Mouse (Mus musculus) macrophage (primary cell): ENCODE results near the gene Nrsn2. TPM values are rescaled to one million over a fixed set of nuclear protein-coding genes. Genes with fewer than 3 reads are reported as not detected.

ENCODE experiments used
- H3K27ac ChIP-seq: fragments of 350-480 bp; formaldehyde crosslinking; 2 replicates; pipeline ENCODE4 v1.9.0; 2021
- H3K36me3 ChIP-seq: fragments of 350-480 bp; formaldehyde crosslinking; 2 replicates; pipeline ENCODE4 v1.9.0; 2021; ENCODE audit errors: inconsistent target
- H3K4me3 ChIP-seq: fragments of 350-480 bp; formaldehyde crosslinking; 2 replicates; pipeline ENCODE4 v1.9.0; 2021; ENCODE audit errors: inconsistent target
- H3K79me2 ChIP-seq: fragments of 350-480 bp; formaldehyde crosslinking; 2 replicates; pipeline ENCODE4 v1.9.0; 2021; ENCODE audit errors: inconsistent target
- WGBS: methylation state at CpG from one replicate; pipeline ENCODE4 v1.1.7; 2026; ENCODE audit warnings: inconsistent platforms; ENCODE audit not compliant: missing documents; 5-methylcytosine and 5-hydroxymethylcytosine counted together
- polyA plus RNA-seq: library from polyadenylated mRNA; stranded (reverse); fragments of 250-400 nt; gene quantifications from 3 replicates; pipeline ENCODE4 v1.2.4, GENCODE M21; 2018; ENCODE audit warnings: inconsistent platforms

The Nrsn2 gene
- polyA plus RNA-seq, 1 experiment from 2014 or later, result not detected

GRCm38 (mm10) chr2:152323971-152324370, 52.5 kb downstream of the Nrsn2 start:
- H3K27ac ChIP-seq, result no peak overlapping the region
- WGBS, result 95% methylated on average over 14 of the region's 14 CpGs
- peaks cover 5% of the 10 kb centered on the region; the same call in 1 of the 2 replicates for H3K79me2 ChIP-seq
- peaks cover 84% of the 10 kb centered on the region for H3K36me3 ChIP-seq
- H3K4me3 ChIP-seq, result no peak overlapping the region

GRCm38 (mm10) chr2:152322198-152322597, 54.2 kb downstream of the Nrsn2 start:
- Histone ChIP-seq H3K36me3 (peaks cover 87% of the 10 kb centered on the region), H3K4me3 (no peak overlapping the region), H3K79me2 (no peaks in the 10 kb centered on the region), H3K27ac (no peak overlapping the region)
- 96% methylated on average over 6 of the region's 6 CpGs for WGBS

- Histone ChIP-seq H3K4me3 (no peak overlapping the region), H3K79me2 (no peaks in the 10 kb centered on the region), H3K36me3 (peaks cover 87% of the 10 kb centered on the region), H3K27ac (no peak overlapping the region)
- WGBS, result 98% methylated on average over 5 of the region's 5 CpGs
These were observed 54.9 kb downstream of the Nrsn2 start for GRCm38 (mm10) chr2:152321558-152321957.

Other genes with a start within 250 kb of the Nrsn2 start
- not detected in 3 replicates for gene Tcf15, start 233.1 kb downstream of the Nrsn2 start, polyA plus RNA-seq
- gene Csnk2a1, start 149.8 kb downstream of the Nrsn2 start, polyA plus RNA-seq, result 49.1 to 60.8 TPM (median 53.2 TPM) in 3 replicates
- 59.0 to 70.5 TPM (median 69.3 TPM) in 3 replicates for gene Tbc1d20, start 82.8 kb downstream of the Nrsn2 start, polyA plus RNA-seq
- gene Rbck1, start 44.0 kb downstream of the Nrsn2 start, polyA plus RNA-seq, result 29.7 to 57.1 TPM (median 51.6 TPM) in 3 replicates
- 0.29 to 1.5 TPM (median 0.45 TPM) in 3 replicates for gene Trib3, start 32.6 kb downstream of the Nrsn2 start, polyA plus RNA-seq
- 0.11 to 0.15 TPM in 2 of 3 replicates, not detected in the other for gene Sox12, start 21.4 kb upstream of the Nrsn2 start, polyA plus RNA-seq
- 0.60 to 1.1 TPM (median 0.98 TPM) in 3 replicates for gene Zcchc3, start 38.4 kb upstream of the Nrsn2 start, polyA plus RNA-seq
- not detected in 3 replicates for gene 6820408C15Rik, start 38.9 kb upstream of the Nrsn2 start, polyA plus RNA-seq
- not detected in 3 replicates for gene Defb23, start 88.0 kb upstream of the Nrsn2 start, polyA plus RNA-seq
- gene Defb20, start 100.4 kb upstream of the Nrsn2 start, polyA plus RNA-seq, result not detected in 3 replicates
- not detected in 3 replicates for gene Defb22, start 113.5 kb upstream of the Nrsn2 start, polyA plus RNA-seq
- gene Defb26, start 135.1 kb upstream of the Nrsn2 start, polyA plus RNA-seq, result not detected in 3 replicates
- gene Defb28, start 141.6 kb upstream of the Nrsn2 start, polyA plus RNA-seq, result not detected in 3 replicates
- not detected in 3 replicates for gene Defb29, start 163.5 kb upstream of the Nrsn2 start, polyA plus RNA-seq
- not detected in 3 replicates for gene Gm17416, start 192.7 kb upstream of the Nrsn2 start, polyA plus RNA-seq
- gene Defb21, start 196.1 kb upstream of the Nrsn2 start, polyA plus RNA-seq, result not detected in 3 replicates
- not detected in 3 replicates for gene Defb19, start 203.7 kb upstream of the Nrsn2 start, polyA plus RNA-seq
- gene Defb45, start 222.8 kb upstream of the Nrsn2 start, polyA plus RNA-seq, result not detected in 3 replicates
- not detected in 3 replicates for gene Defb36, start 227.7 kb upstream of the Nrsn2 start, polyA plus RNA-seq
- gene Defb25, start 246.4 kb upstream of the Nrsn2 start, polyA plus RNA-seq, result not detected in 3 replicates